Mouse (Mus musculus): ENCODE results near the gene Yipf6.

DNA sequence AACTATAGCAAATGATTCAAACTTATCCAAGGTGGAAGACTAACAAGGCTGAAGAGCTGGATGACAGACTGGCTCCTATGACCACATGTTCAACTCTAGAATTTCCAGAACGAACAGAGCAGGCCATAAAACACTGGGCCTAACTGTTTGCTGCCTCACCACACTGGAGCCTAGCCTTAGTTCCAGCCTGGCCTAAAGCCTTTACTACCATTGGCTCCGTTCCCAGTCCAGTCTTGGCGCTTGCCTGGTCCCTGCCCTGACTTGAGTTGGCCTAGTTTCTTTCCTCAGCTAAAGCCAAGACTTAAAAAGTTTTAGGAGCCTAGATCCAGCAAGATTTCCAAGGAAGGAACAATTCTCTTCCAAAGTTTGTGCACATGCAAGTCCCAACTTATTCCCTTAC, 37.8 kb upstream of the Yipf6 start:
- TF ChIP-seq CHD1 (IDR thresholded peaks at IDR 0.05; ENCODE audit: low read depth, low read length) = no peak
- TF ChIP-seq ZNF384 (IDR thresholded peaks at IDR 0.05; ENCODE audit: low read depth, low read length) = no peak
- TF ChIP-seq CHD2 (IDR thresholded peaks at IDR 0.05; ENCODE audit: low read length) = no peak
- no peak for TF ChIP-seq CTCF (IDR thresholded peaks at IDR 0.05 in 2 of 3, conservative IDR thresholded peaks at IDR 0.05 in 1 of 3; ENCODE audit: control insufficient read depth in 1 of 3, insufficient read depth in 1 of 3, low read depth in 2 of 3, low read length in 3 of 3, poor library complexity in 1 of 3, severe bottlenecking in 1 of 3)
- TF ChIP-seq EP300 (IDR thresholded peaks at IDR 0.05; ENCODE audit: low read depth in 1 of 2, low read length in 2 of 2) = no peak
- TF ChIP-seq KAT2A (conservative IDR thresholded peaks at IDR 0.05; ENCODE audit: low read depth, low read length) = no peak

Measured in MEL (cell line).